Mouse (Mus musculus): ENCODE measurements around the gene Bdkrb2.

Bdkrb2 gene

DNA sequence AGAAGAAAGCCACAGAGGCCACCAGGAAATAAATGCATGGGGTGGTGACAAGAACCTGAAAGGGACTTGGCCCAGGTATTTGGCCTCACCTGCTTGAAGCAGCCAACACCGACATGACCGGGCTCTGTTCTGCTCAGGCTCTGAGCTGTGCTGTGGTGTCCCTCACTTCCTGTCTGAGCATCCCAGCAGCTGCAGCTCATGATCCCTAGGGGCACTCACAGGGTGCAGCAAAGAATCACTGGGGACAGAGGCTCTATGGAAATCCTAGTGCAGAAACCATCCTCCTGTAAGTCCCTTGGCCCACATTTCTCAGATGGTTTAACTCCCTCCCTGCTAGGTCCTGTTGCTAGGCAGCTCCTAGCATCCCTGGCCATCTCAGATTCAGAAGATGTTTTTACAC, 15.9 kb upstream of the Bdkrb2 start:
- DNase-seq (ENCODE audit: low spot score), result no peak

DNA sequence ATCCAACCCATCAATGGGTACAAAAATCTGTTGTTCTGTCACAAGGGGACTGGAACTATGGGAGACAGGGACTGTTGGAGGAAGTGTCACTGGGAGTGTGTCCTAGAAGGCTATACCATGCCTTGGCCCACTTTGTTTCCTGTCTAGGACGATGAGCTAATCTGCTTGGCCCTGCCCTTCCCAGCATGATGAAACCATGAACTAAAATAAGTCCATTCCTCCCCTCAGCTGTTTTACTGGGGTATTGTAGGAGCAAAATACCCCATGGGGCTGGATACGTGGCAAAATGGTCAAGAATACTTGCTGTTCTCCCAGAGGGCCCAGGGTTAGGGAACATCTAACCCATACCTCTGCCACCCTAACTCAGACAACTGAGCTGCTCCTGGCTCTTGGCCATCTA, 15.0 kb upstream of the Bdkrb2 start:
- no peak for DNase-seq (ENCODE audit: low spot score)

- DNase-seq (ENCODE audit: low spot score), result no peak
Measured at GRCm38 (mm10) chr12:105548881-105549280, 14.1 kb upstream of the Bdkrb2 start.

DNA sequence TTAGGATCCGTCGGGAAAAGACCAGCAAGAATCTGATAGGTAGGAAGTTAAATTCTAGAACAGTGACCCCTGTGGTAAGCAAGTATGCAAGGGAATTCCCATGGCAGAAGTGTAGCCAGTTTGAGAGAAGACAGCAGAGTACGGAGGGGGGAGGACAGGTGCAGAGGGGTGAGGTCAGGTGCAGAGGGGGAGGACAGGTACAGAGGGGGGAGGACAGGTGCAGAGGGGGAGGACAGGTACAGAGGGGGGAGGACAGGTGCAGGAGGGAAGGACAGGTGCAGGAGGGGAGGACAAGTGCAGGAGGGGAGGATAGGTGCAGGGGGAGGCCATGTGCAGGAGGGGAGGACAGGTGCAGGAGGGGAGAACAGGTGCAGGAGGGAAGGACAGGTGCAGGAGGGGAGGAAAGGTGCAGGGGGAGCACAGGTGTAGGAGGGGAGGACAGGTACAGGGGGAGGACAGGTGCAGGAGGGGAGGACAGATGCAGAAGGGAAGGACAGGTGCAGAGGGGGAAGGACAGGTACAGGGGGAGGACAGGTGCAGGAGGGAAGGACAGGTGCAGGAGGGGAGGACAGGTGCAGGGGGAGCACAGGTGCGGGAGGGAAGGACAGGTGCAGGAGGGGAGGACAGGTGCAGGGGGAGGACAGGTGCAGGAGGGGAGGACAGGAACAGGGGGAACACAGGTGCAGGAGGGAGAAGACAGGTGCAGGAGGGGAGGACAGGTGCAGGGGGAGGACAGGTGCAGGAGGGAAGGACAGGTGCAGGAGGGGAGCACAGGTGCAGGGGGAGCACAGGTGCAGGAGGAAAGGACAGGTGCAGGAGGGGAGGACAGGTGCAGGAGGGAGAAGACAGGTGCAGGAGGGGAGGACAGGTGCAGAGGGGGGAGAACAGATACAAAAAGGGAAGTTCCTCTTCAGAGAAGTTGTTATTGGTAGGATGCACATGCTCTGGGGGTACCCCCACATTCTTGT, 12.9 kb upstream of the Bdkrb2 start:
- no peak for DNase-seq (ENCODE audit: low spot score)

DNA sequence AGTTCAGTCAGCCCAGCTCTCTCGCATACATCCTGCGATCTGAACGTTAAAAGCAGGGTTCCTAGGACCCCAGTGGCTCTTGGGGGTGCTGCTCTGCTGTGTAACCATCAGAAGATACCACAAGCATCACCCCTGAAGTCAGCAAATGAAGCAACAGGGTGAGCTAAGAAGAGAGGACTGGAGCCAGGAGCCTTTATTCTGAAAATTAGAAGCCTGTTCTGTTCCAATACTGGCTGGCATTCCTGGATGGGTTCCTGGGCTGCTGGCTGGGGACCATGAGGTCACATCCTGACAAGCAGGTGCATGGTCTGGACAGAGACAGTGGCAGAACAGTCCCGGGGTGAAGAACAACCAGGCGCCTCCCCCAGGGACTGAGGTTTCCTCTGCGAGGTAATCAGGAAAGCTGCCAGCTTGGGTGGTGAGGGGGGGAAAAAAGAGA, 11.5 kb upstream of the Bdkrb2 start:
- DNase-seq (ENCODE audit: low spot score), result no peak

GRCm38 (mm10) chr12:105554151-105554772, 8.8 kb upstream of the Bdkrb2 start:
- no peak for DNase-seq (ENCODE audit: low spot score)

DNA sequence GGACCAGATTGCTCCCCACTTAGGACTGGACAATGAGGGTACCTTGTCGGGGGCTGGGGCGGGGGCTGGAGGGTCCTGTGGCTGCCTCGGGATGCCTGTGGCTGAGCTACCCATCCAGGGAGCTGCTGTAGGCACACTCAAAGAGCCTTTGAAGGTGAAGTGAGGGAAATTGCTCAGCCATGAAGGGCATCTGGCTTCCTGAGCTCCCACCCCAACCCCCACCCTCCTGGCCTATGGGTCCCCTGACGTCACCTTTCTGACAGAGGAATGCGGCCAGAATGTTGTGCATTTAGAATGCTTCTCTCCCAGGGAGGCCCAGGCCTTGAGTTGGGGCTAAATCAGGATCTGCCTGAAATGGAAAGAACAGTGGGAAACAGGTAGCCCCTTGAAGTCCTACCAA, 7.9 kb upstream of the Bdkrb2 start:
- DNase-seq (ENCODE audit: low spot score), result no peak

DNA sequence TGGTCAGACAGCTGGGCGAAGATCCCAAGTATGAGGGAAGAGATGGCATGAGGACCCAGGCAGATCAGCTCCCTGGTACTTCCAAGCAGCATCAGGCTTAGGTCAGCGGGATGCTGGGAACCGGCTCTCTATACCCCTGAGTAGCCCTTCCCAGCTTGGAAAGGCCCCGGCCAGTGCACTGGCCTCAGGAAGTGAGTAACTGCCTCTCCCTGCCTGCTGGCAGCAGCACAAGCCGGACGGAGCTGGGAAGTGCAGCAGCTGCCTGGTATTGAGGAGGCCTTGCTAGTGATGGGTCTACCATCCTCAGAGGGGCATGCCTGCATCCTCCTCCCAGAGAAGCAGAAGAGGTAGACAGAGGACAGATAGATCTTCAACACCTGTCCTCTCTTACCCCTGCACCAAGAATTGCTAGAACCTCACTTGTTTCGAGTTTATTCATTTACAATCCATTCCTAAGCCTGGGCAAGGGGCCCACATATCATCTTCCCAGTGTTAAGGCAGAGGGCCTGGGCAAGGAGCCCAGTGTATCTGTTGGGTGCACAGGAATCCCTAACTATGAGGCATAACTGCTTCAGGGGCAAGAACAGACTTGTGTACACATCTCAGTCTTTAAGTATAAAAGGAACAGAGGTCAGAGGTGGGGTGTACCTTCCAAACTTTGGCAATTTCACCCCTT, 5.6 kb upstream of the Bdkrb2 start:
- no peak for DNase-seq (ENCODE audit: low spot score)

DNA sequence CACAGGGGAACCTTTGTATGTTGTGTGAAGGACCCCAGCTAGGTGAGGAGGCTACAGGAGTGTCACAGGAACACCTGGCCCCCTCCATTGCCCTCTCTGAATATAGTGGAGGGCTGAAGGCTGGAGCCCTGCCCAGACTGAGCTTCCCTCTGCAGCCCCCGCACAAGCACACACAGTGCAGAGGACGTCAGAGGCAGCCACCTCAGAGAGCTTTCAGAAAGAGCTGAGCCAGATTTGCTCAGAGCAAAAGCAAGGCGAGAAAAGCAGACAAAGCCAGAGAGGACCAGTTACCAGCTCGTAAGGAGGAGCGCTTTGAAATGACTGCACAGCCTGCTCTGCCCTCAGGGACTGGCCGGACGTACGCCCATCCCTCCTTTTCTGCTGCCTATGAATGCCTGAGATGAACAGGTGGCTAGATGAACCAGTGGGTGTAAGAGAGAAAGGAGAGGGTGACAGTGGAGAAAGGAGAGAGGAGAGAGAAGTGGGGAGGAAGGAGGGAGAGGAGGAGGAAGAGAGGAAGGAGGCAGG, 2.0 kb upstream of the Bdkrb2 start:
- DNase-seq (ENCODE audit: low spot score), result no peak

DNA sequence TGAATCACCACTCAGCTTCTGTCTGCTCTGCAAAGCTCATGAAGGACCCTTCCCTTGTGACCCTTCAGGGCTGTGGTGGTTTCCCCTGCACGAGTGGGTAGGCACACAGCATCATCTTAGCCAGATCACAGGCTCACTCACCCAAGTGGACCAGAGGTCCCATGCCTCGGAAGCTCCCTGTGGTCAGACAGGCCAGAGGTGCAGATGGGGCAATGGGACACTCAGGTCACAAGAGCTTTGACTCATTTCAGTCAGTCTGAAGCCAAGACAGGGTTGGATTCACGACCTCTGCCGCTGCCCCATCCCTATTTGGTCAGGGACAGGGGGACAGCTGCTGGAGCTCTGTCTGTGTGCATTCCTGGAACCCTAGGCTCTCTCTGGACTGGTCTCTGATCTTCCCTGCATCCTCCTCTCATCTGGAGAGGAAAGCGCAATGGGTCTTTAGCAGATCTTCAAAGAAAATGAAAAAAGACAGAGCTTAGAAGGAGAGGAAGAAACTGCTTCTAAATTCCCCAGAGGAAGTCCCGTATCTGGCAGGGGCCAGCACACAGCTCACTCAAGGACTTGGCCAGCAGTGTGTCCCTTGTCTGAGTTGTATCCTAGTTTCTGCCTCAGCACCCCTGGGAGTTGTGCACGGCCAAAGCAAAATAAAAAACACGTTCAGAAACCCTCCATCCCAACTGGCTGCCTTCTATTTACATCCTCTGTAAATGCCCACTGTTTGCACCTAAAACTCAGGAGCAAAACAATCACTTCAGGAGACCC, 788 bp upstream of the Bdkrb2 start:
- no peak for DNase-seq (ENCODE audit: low spot score)

- no peak for DNase-seq (ENCODE audit: low spot score)
Measured at GRCm38 (mm10) chr12:105563726-105564275, 775 bp downstream of the Bdkrb2 start.

DNA sequence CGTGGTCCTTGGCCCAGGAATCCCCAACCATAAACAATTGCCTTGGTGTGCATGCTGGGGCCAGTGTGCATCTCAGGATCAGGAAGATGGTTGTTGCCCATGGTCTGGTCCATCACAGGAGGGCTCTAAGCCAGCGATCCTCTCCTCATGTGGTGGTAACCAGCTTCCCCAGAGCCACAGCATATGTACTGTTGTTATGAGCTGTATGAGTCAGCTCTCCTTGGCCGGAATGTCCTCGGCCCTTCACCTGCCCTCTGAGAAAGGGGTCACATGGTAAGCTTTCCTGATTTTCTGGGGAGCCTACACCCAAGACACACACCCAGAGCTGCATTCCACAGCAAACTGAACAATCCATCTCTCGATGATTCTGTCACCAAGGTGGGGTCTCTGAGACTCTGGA, 2.2 kb downstream of the Bdkrb2 start:
- DNase-seq (ENCODE audit: low spot score), result no peak

GRCm38 (mm10) chr12:105571867-105572266, 8.8 kb downstream of the Bdkrb2 start:
- no peak for DNase-seq (ENCODE audit: low spot score)

DNA sequence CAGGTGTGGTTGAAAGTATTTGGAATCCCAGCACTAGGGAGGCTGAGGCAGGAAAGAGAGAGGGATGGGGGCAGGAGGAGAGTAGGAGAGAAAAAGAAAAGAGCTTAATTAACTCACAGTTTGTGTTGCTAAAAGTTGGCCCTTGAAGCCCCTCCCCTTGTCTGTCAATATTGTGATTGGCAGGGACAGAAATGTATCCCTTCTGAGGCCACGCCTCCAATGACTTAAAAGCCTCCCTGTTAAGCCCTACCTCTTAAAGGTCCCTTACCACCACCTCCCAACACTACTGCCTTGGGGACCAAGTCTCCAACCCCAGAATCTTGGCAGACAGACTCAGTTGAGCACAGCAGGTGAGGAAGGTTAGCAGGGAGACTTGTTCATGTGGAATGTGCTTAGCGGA, 9.6 kb downstream of the Bdkrb2 start:
- DNase-seq (ENCODE audit: low spot score), result no peak

- DNase-seq (ENCODE audit: low spot score), result no peak
Measured at GRCm38 (mm10) chr12:105574356-105574755, 11.3 kb downstream of the Bdkrb2 start.

DNA sequence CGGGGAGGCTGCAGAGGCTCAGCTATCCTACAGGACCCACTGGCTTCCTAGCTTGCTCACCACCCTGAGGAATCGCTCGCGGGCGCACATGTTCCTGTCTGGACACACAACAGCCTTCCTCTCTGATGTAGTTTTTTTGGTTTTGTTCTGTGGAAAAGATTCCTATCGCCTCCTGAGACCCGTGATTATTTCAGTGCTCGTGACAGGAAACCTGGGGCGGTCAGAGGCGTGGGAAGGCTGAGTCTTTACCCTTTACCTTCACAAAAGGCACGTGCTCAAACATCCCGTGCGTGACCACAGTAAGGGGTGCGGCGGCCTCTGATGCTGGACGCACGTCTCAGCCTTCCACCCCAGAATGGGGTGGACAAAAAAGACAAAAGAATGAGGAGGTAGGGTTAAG, 17.5 kb downstream of the Bdkrb2 start:
- no peak for DNase-seq (ENCODE audit: low spot score)

- no peak for DNase-seq (ENCODE audit: low spot score)
Measured at GRCm38 (mm10) chr12:105582486-105582885, 19.5 kb downstream of the Bdkrb2 start.

DNA sequence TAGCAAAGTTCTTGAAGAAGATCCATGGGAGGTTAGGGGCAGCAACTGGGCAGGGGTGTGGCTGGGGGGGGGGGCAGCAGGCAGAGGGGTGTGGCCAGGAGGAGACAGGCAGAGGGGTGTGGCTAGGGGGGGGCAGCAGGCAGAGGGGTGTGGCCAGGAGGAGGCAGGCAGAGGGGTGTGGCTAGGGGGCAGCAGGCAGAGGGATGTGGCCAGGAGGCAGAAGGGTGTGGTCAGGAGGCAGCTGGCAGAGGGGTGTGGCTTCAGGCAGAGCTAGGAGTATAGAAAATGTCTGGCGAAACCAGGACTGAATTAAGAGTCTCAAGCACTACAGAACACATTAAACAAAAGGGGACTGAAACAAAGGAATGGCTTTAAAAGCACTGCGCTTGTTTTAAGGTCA, 20.5 kb downstream of the Bdkrb2 start:
- DNase-seq (ENCODE audit: low spot score), result no peak

GRCm38 (mm10) chr12:105584851-105585250, 21.8 kb downstream of the Bdkrb2 start:
- DNase-seq (ENCODE audit: low spot score), result peak; percentile 85

GRCm38 (mm10) chr12:105587526-105587925, 24.5 kb downstream of the Bdkrb2 start:
- DNase-seq (ENCODE audit: low spot score), result no peak

DNA sequence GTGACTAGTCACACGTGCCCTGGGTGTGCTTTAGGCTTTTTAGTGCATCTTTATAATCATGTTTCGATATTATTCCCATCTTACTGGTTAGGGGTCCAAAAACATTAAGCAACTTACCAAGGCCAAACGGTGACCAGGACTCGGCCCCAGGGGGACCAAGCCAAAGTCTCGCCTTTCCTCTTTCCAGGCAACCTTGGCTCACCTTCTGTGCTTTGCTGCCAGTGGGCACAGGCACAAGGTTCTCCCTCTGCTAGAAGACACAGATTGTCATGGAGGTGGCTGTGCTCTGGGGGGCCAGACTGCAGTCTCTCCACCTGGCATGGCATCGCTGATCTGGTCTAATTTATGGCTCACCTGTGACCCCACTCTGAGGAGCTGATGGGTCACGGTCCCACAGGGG, 27.8 kb downstream of the Bdkrb2 start:
- no peak for DNase-seq (ENCODE audit: low spot score)

GRCm38 (mm10) chr12:105592361-105592761, 29.3 kb downstream of the Bdkrb2 start:
- DNase-seq (ENCODE audit: low spot score), result no peak
